In genomic region chr15:79516171-79517096, GRCm38 (mm10) we compare ENCODE assay signal across 7 mouse cellular contexts. TPM values are rescaled to one million over a fixed set of nuclear protein-coding genes. Genes with fewer than 3 reads are reported as not detected.
DNase-seq lines count a peak whose midpoint lies in the region; ATAC-seq lines count a peak whose summit lies in the region.

Gene Kdelr3, plus strand, starts transcription at chr15:79516411.

- H3K36me3 ChIP-seq in liver, embryonic 12.5 days: no peaks in the 10 kb centered on the region

- H3K27ac ChIP-seq in liver, embryonic 12.5 days: no peak within 1 kb of the TSS

- peaks cover 40% of the 10 kb centered on the region for H3K4me1 ChIP-seq in liver, embryonic 12.5 days

- H3K9ac ChIP-seq in liver, embryonic 12.5 days: peak within 1 kb of the TSS; percentile 44; the same call in 1 of the 2 replicates

- no peaks in the 10 kb centered on the region for H3K9me3 ChIP-seq in liver, embryonic 12.5 days (replicated peaks)

- H3K4me2 ChIP-seq in liver, embryonic 12.5 days: peak within 1 kb of the TSS; percentile 80

- H3K27me3 ChIP-seq in liver, embryonic 12.5 days (replicated peaks): peaks cover 78% of the 10 kb centered on the region

- intact Hi-C loops in gastrocnemius, postnatal 36 days (cut with DNase I): no loop called here

- peak within 1 kb of the TSS; percentile 53 for H3K4me3 ChIP-seq in liver, embryonic 12.5 days

- no peak for ATAC-seq in liver, embryonic 12.5 days

- peak; percentile 82 for DNase-seq in MN1 (ENCODE audit: low spot score)
- DNase-seq in brain, adult 2 months (ENCODE audit: low read depth, low spot score): peak; percentile 60
- peak; percentile 80 to 85 for DNase-seq in gastrocnemius, postnatal 36 days
- DNase-seq in induced T-regulatory cell, adult 2 months (ENCODE audit: low read depth): peak; percentile 66
- DNase-seq in naive thymus-derived CD4-positive, alpha-beta T cell, adult 2 months (ENCODE audit: low read depth): peak; percentile 34
- peak; percentile 85 for DNase-seq in urinary bladder, postnatal 14 days (ENCODE audit: low spot score)

- WGBS in liver, embryonic 12.5 days (ENCODE audit: insufficient replicate concordance): 2% methylated on average over 69 of the region's 71 CpGs

RNA-seq across cellular contexts. Expression of gene Kdelr3, which starts in this region (rescaled TPM):
- total RNA-seq in gastrocnemius, postnatal 36 days (2021): 1 to 10 TPM; 4.0 to 4.3 TPM
- 8.4 and 10.7 TPM in 2 replicates for polyA plus RNA-seq in liver, embryonic 12.5 days (2016; fragmentation: Nextera tagmentation; extraction: Ambion mirVana)

Comparison
In these comparisons a context has a peak if more than half of its experiments do, and no peak if none do; other contexts are left out.
1. DNase-seq: peak in every context shown above with its lines; median percentile 85 in urinary bladder, postnatal 14 days; 82 in gastrocnemius, postnatal 36 days; 82 in MN1; 66 in induced T-regulatory cell, adult 2 months; 60 in brain, adult 2 months; 34 in naive thymus-derived CD4-positive, alpha-beta T cell, adult 2 months.